Mouse (Mus musculus): ENCODE measurements around the gene Tekt3. TPM values are rescaled to one million over a fixed set of nuclear protein-coding genes. Genes with fewer than 3 reads are reported as not detected.

The Tekt3 gene
- total RNA-seq, 2 experiments from 2014 or later, result not detected

DNA sequence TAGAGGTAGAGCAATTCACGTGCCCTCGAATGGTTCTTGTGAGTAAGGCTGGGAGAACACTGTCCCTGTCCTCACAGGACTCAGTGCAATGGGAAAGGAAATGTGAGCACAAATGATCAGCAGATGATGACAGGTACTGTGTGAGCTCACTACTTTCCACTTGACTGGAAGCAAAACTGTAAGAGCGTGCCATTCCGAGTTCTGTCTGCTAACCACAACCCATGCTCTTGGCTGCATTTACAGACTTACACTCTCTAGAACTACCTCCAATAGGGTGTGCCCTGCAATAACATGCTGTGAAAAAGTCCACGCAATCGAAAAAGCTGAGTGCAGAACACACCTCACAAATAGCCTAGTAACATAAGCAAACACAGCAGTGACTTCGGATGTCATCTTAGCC, 5.9 kb upstream of the Tekt3 start:
- intact Hi-C loops (cut with DNase I), result no loop called here
- no peak for DNase-seq (ENCODE audit: low spot score in 2 of 2)

DNA sequence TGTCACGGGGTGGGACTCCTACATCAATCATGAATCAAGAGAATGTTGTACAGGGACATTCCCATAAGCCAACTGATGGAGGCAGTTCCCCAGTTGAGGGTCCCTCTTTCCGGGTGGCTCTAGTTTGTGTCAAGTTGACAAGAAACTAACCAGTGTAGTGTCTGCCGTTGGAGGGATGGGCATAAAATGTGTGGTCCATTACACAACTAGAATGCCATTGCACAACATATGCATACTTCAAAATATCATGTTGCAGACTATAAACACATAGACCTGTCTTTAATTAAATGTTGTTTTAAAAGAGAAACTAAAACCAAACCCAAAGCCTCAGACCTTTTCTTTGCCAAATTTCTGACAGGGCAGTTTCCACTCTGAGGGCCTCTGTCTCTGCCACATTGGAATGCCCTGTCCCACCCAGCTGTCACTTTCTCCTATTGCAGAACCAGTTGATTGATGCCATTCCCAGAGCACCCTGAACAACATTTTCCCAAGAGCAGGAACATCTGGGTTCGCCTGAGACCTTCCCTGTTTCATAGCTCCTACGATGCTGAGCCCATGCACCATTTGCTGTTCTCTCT, 3.0 kb upstream of the Tekt3 start:
- intact Hi-C loops (cut with DNase I), result no loop called here

DNA sequence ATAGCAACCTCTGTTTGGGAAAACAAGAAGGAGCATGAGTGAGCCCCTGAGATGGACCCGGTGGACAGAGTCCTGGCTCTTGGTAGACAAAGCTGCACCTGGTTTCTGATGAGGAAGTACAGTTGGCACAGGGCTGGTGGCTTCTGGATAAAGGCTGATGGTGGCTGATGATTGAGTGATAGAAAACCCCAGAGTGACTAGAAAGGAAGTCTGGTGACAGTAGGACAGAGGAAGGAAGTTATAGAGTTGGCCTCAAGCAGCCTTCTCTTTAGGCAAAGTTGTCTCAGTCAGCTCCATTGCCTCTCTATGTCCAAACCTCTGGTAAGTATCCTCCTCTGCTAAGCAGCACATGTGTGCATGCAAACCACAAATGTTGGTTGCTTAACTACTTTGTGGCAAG, 1.5 kb upstream of the Tekt3 start:
- no peak for DNase-seq (ENCODE audit: low spot score in 2 of 2)
- intact Hi-C loops (cut with DNase I), result no loop called here

More for the DNA sequence above, 3.0 kb upstream of the Tekt3 start:
- no peak for DNase-seq (ENCODE audit: low spot score in 2 of 2)

DNA sequence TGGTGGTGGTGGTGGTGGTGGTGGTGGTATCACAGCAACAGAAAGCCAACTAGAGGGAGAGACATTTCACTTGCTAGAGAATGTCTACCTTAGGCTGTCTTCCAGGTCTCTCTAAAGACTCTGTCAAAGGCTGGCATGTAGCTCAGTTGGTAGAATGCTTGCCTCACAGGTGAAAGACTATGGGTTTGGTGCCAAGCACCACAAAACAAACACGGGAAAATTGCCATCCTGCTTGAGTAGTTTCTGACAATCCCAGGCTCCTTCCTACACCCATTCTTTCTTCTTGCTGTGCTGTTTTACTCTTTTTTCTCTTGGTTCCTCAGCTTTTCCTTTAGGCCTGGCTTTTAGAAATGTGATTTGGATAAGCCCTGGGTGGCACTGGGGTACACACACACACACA, 5.1 kb downstream of the Tekt3 start:
- intact Hi-C loops (cut with DNase I), result no loop called here
- no peak for DNase-seq (ENCODE audit: low spot score in 2 of 2)

DNA sequence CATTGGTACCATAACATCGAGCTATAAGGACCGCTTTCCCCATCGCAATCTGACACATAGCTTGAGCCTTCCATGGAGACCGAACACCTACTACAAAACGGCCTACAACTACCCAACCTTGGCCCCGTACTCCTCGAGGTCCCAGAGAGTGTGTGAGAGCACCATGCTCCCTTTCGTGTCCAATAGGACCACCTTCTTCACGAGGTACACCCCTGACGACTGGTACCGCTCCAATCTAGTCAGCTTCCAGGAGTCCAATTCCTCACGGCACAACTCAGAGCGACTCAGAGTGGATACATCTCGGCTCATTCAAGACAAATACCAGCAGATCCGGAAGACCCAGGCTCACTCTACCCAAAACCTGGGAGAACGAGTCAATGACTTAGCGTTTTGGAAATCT, 8.6 kb downstream of the Tekt3 start:
- intact Hi-C loops (cut with DNase I), result no loop called here
- no peak for DNase-seq (ENCODE audit: low spot score in 2 of 2)

DNA sequence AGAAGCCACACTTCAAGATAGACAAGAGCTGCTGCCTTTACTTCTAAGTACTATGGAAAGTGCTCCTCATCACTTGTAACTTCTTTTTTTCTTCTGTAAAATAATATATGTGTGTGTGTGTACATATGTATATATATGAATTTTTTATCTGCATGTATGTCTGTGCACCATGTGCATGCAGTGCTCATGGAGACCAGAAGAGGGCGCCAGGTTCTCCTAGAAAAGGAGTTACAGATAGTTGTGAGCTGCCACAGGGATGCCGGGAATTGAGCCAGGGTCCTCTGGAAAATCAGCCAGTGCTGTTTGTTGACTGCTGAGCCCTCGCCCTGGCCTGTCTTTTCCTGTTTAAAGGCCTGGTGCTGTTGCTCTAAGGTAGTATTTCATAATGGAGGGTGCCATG, 23.1 kb downstream of the Tekt3 start:
- intact Hi-C loops (cut with DNase I), result no loop called here
- DNase-seq (ENCODE audit: low spot score in 2 of 2), result no peak

DNA sequence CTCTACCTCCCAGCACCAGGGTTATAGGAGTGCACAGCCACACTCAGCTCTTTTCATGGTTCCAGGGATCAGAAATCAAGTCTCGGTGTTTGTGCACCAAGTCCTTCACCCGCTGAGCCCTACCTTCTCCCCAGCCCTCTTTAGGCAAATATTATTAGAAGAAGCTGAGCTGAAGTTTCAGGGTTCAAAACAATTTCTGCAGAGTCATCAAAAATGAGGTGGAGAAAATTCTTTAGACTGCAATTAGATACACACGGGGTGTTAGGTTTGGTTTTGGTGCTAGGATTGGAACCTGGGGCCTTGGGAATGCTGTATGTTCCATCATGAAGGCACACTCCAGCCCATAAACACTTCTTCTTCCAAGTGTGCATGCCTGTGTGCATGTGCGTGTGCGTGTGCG, 27.2 kb downstream of the Tekt3 start:
- no peak for DNase-seq (ENCODE audit: low spot score in 2 of 2)
- intact Hi-C loops (cut with DNase I), result no loop called here

DNA sequence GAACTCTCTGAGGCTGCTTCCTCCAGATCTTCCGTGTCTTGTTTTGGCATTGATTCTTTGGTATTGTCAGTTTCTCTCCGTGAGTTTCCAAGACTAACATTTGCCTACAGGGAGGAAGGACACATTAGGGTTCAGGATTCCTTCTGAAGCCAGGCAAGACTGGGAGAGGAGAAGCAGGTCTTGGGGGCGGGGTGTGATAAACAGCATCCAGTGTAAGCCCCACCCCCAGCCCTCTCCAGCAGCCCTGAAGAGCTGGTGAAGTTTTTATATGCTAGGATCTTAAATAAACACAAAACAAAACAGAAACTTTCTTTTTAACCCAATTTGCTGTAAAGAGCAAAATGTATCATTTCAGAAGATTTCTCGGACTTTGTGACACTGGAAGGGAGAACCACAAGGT, 28.8 kb downstream of the Tekt3 start:
- DNase-seq (ENCODE audit: low spot score in 2 of 2), result no peak
- intact Hi-C loops (cut with DNase I), result no loop called here

DNA sequence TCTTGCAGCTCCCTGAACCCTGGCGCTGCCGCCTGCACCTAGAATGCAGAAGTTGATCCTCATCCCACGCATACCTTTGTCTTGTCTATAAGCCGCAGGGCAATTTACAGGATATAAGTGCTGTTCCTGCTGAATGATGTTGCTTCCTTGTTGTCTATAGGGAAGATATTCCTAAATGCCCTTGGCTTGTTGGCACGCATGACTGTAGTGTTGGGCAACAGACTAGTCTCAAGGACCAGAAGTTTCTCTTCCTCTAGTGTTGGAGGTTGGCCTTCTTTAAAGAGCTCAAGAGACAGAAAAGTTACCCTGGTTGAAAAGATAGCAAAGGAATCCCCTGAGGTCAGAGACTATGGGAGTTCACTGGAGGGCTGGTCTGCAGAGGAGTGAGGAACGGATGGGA, 29.5 kb downstream of the Tekt3 start:
- intact Hi-C loops (cut with DNase I), result no loop called here
- no peak for DNase-seq (ENCODE audit: low spot score in 2 of 2)

DNA sequence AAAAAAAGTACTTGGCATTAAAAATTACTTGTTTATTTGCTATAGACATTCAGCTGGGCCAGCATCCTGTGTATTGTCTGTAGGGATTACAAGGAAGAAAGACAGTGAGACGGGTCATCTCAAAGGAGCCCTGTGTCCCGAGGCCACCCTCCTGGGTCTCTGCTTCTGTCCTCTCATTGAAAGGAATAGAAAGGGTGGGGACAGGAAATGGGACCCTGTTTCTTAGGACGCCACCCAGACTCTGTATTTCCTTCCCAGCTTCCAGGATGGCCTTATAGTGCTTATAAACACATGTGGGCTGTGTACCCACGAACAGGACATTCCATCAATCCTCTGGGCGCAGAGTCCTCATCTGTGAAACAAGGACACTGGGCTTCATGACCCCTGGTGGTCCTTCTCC, 30.8 kb downstream of the Tekt3 start:
- no peak for DNase-seq (ENCODE audit: low spot score in 2 of 2)
- intact Hi-C loops (cut with DNase I), result no loop called here

DNA sequence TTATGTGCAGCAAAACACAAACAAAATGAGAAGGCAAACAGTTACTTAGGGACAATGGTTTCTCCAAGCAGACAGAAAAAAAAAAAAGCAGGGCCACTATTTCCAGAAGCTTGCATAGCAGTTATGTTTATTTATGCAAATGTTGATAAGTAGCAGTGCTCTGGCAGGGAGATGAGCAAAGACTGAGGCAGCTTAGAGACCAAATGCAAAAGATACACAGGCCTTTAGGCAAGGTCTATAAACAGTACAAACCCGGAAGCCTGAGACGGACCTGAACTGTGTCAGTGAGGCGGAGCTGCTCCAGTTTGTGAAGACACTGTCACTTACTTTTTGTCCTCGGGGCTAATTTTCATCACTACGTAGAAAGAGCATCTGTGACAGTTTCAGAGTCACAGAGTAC, 32.1 kb downstream of the Tekt3 start:
- no peak for DNase-seq (ENCODE audit: low spot score in 2 of 2)
- intact Hi-C loops (cut with DNase I), result no loop called here

DNA sequence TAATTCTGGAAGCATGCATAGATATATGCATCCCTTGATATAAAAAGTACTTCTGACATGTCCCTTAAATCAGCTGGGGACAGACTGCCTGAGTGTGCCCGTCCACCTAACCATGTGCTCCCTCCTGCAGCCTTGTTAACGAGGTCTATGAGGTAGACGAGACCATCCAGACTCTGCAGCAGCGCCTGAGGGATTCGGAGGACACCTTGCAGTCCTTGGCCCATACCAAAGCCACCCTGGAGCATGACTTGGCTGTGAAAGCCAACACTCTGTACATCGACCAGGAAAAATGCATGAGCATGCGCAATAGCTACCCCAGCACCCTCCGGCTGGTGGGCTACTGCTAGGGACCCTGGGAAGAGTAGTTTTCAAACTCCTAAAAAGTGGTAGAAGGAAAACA, 33.0 kb downstream of the Tekt3 start:
- intact Hi-C loops (cut with DNase I), result no loop called here
- no peak for DNase-seq (ENCODE audit: low spot score in 2 of 2)

DNA sequence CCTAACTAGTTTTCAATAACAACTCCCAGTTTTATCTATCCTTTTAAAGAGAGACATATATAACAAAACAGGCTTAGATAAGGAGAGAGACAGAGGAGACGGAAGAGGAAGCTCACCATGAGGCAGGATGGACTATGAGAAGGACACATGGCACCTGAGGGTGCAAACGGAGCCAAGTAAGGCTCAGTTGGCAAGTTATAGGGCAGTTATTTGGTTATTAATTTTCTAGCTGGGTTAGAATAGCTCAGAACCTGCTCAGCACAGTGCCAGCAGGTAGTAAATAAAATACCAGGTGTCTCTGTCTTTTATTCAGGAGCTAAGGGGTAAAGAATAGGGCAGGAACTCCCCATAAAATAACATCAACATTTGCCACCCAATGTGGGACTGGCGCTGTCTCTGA, 36.6 kb downstream of the Tekt3 start:
- intact Hi-C loops (cut with DNase I), result no loop called here
- DNase-seq (ENCODE audit: low spot score in 2 of 2), result no peak

DNA sequence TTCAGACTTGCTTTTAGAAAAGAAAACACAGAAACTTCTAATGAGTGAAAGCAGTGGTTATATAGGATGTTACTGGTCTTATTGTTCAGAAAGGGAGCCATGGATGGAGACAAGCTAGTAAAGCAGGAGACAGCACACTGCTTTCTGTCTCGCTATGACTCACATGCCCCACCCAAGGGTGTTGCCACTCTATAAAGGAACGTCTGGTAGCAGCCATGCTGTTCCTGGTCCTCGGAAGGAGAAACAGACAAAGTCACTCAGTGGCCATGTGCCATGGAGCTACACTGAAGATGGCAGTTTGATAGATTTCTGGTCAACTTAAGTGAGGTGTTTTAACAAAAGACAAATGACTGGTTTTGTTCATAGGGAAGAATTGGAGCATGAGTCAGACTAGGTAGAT, 37.9 kb downstream of the Tekt3 start:
- intact Hi-C loops (cut with DNase I), result no loop called here
- no peak for DNase-seq (ENCODE audit: low spot score in 2 of 2)

DNA sequence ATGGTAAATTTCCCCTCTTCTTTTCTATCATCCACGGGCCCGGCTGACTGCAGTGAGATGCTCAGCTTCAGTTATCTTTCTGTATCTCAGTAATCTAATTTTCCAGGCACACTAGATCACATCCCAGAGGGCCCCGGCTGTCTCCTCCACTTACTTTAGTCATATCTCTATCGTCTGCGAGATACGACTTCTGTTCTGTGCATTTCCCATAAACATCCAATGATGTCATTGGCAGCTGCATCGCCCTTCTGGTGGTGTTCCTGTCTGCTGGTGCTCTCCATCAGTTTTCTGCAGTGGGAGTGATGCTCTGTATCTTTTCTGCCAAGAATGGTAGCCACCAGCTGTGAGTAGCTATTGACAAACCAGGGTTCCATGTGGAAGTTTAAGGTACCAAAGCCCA, 41.8 kb downstream of the Tekt3 start:
- DNase-seq (ENCODE audit: low spot score in 2 of 2), result peak; percentile 22 to 67
- intact Hi-C loops (cut with DNase I), result no loop called here

DNA sequence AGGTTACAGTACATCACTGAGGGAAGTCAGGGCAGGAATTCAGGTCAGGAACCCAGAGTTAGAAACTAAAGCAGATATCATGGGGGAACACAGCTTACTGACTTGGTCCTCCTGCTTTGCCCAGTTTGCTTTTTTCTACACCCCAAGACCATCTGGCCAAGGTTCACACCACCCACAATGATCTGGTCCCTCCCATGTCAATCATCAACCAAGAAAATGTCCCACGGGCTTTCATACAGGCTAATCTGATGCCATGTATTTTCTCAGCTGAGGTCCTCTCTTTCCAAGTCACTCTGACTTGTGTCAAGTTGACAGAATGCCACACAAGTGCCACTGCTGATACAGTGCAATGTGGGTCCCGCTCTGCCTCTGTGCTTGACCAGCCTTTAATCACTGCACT, 42.6 kb downstream of the Tekt3 start:
- intact Hi-C loops (cut with DNase I), result no loop called here
- no peak for DNase-seq (ENCODE audit: low spot score in 2 of 2)

DNA sequence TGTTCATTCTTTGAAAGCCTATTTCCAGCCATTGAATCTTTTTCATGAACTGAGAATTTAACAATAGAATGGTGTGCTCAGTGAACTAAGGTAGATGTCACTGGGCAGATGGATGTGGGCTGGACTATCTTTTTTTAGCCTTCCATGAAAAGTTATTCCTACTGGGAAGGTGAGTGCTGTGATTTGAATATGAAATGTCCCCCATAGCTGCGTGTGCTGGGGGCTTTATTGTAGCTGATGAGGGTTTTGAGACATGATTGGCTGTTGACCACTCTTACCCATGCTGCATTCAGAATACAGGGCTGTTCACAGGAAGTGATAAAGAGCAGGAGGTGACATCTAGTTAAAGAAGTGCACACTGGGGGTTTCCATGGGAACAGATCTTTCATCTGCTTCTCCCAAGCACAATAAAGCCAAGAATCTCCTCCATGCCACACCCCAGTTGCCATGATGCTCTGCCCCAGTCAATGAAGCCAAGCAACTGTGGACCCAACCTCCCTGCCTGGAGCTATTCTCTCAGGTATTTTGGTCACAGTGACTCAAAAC, 47.8 kb downstream of the Tekt3 start:
- intact Hi-C loops (cut with DNase I), result no loop called here
- DNase-seq (ENCODE audit: low spot score in 2 of 2), result no peak

DNA sequence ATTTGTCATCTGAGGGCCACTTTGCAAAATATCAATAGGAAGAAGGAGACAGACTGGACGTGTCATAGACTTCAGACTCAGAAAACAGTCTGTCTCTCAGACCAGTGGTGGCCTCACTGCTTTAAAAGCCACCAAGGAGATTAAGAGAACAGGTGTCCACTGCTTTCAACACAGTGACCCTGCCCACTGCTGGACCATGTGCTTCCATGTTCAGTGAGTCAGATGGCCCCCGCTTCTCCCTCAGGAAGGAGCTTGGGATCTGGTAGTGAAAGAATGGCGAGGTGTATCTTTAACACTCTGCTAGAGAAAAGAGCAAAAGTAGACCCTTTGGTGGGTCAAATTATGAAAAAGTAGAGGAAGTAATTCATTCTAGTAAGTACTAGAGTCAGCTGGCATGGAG, 48.9 kb downstream of the Tekt3 start:
- intact Hi-C loops (cut with DNase I), result no loop called here
- DNase-seq (ENCODE audit: low spot score in 2 of 2), result no peak

DNA sequence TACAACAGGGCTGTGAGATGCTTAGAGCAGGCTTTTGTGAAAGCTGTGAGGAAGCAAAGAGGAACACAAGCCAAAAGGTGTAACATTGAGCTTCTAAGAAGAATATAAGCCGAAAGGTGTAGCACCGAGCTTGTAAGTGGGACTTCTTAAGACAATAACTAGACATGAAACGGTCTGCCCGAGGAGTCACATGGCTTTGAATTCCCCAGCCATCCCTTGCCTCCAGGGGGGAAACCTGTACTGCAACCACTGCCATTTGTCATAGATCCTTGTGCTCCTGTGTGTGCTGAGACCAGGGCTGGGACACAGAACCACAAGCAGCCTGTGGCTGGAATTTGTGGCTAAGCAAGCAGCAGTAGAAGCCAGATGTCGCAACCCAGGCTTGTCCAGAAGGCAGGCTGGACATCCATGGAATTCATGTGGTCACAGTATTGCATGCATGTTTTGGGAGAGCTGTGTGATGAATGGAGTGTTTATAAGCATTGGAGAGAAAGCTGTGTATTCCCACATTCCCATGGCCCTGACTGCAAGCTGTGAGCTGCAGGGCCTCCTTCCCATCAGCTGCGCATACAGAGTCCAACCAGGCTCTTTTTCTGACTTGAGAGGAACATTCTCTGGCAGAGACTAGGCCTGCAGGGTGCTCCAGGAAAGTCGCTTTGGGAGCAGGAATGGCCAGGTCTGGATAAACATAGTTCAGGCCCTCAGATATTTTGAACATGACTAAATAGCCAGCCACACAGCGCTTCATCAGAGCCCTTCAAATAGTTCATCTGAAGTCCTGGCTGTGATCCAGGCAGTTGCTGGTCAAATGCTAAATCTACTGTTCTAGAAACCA, 53.6 kb downstream of the Tekt3 start:
- intact Hi-C loops (cut with DNase I), result no loop called here
- DNase-seq (ENCODE audit: low spot score in 2 of 2), result no peak

DNA sequence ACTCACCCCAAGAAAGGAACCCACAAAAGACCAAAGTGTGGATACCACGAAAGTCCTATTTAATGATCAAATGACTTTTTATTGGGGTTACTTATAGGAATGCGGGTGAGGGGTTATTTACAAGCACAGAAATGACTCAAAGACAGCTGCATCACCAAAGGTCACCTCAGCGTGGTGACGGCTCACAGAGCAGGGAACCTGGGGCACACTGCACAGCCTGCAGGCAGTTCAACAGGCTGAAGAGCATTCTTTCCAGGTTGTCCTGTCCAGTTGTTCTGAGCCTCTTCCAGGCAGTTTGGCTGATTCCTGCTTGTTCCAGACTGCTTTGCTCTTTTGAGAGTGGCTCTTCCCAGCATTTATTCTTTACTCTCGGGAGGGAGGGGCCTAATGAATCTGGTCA, 55.2 kb downstream of the Tekt3 start:
- DNase-seq (ENCODE audit: low spot score in 2 of 2), result no peak
- intact Hi-C loops (cut with DNase I), result no loop called here

DNA sequence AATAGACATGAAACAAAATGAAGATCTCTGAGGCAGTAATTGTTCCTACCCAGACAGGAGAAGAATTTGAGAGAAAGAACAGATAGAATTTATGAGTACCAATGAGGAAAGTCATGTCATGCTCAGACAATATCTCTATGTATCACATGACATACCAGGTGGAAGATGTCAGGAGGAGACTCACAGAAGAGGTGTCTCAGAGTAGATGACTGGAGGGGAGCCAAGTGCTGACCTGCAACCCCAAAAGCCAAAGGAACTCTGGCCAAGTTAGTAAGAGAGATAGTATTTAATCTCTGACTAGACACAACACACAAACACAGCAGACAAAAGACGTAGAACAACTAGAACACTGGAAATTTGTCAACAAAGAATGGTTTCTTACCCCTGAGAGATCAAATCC, 55.8 kb downstream of the Tekt3 start:
- no peak for DNase-seq (ENCODE audit: low spot score in 2 of 2)
- intact Hi-C loops (cut with DNase I), result no loop called here
